Mouse (Mus musculus): ENCODE results near the gene Tex35. TPM values are rescaled to one million over a fixed set of nuclear protein-coding genes. Genes with fewer than 3 reads are reported as not detected.

The Tex35 gene
- polyA plus RNA-seq, 1 experiment from 2014 or later = not detected

DNA sequence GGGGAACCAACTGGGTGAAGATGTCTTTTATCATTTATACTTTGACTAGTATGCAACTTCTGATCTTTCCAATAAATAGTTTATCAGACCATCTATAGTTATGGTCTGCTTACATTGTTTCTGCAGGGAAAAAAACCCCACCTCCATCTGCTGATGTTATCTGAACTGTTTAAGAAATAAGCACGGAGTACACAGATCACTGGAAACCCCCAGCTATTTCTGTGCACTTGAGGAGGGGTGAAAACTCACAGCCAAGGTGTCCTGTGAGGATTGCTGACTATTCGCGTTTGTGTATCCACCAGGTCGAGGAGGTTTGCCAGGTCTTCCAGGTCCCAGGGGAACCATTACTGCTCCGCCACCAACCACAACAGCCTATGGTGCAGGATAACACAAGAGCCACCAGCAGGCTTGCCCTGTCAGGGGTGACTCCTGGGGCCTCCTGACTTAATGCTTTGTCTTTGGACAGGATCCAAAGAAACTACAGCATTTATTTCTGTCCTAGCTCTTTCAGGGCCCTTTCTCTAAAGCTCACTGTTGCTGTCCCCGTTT lies 1.9 kb upstream of the Tex35 start:
- H3K4me1 ChIP-seq (replicated peaks) = no peaks in the 10 kb centered on the region
- H3K27me3 ChIP-seq = no peaks in the 10 kb centered on the region
- no peak overlapping the region for H3K4me3 ChIP-seq (replicated peaks)
- H3K27ac ChIP-seq = no peak overlapping the region
- no peak overlapping the region for H3K4me2 ChIP-seq (replicated peaks)
- H3K9ac ChIP-seq (replicated peaks) = no peak overlapping the region
- no peaks in the 10 kb centered on the region for H3K9me3 ChIP-seq
- 72% methylated on average over 6 of the region's 6 CpGs for WGBS
- no peaks in the 10 kb centered on the region for H3K36me3 ChIP-seq
- ATAC-seq = no peak

- Histone ChIP-seq H3K9ac (replicated peaks) (peak overlapping the region; percentile 63), H3K4me2 (replicated peaks) (peak overlapping the region; percentile 56), H3K9me3 (no peaks in the 10 kb centered on the region), H3K27me3 (no peaks in the 10 kb centered on the region), H3K36me3 (no peaks in the 10 kb centered on the region), H3K27ac (peak overlapping the region; percentile 88), H3K4me3 (replicated peaks) (peak overlapping the region; percentile 28), H3K4me1 (replicated peaks) (peaks cover 10% of the 10 kb centered on the region)
- WGBS = 11% methylated on average over 19 of the region's 19 CpGs
- ATAC-seq = peak; percentile 92
These were observed 7.2 kb downstream of the Tex35 start for GRCm38 (mm10) chr1:157101122-157101865.

DNA sequence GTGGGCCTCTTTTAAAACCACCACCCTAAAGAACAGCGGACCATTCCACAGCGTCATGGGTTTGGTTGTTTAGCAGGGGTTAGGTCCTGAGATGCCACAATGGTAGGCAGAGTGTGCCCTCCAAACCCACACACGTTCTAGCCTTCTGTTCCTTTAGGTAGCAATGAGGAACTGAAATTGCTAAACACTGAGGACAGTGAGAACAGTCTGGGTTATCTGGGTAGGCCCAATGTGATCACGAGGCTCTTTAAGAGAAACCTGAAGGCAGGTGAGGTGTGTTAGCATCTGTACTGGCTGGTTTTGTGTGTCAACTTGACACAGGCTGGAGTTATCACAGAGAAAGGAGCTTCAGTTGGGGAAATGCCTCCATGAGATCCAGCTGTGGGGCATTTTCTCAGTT lies 12.9 kb downstream of the Tex35 start:
- no peaks in the 10 kb centered on the region; the same call in 1 of the 2 replicates for H3K4me1 ChIP-seq (replicated peaks)

DNA sequence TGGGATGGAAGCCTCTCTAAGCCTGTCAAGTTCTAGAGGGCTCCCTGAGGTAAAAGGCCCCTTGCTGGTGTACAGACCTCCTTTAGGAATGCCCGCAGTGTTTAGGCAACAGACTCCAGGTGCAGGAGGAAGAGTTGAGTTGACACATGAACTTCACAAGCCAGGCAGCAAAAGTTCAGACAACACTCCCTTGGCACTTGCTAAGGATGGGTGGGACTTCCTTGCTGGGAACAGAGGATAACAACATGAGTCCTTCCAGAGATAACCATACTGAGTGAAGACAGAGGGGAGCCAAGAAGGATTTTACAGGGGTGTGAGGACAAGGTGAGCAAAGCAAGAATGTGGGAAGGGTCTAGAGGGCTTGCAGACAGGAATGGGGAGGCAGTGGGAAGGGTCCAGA lies 15.9 kb downstream of the Tex35 start:
- no peak overlapping the region for H3K4me2 ChIP-seq (replicated peaks)
- WGBS = 93% methylated on average over 1 of the region's 1 CpGs
- no peak for ATAC-seq
- no peaks in the 10 kb centered on the region for H3K4me1 ChIP-seq (replicated peaks)
- peaks cover 5% of the 10 kb centered on the region; the same call in 1 of the 2 replicates for H3K9me3 ChIP-seq
- no peak overlapping the region for H3K27ac ChIP-seq
- no peak overlapping the region for H3K9ac ChIP-seq (replicated peaks)
- no peaks in the 10 kb centered on the region for H3K27me3 ChIP-seq
- no peaks in the 10 kb centered on the region for H3K36me3 ChIP-seq
- H3K4me3 ChIP-seq (replicated peaks) = no peak overlapping the region

More for the DNA sequence above, 12.9 kb downstream of the Tex35 start:
- Histone ChIP-seq H3K4me2 (replicated peaks) (no peak overlapping the region), H3K27ac (no peak overlapping the region), H3K9me3 (peaks cover 5% of the 10 kb centered on the region; the same call in 1 of the 2 replicates), H3K27me3 (no peaks in the 10 kb centered on the region), H3K4me3 (replicated peaks) (no peak overlapping the region), H3K9ac (replicated peaks) (no peak overlapping the region), H3K36me3 (no peaks in the 10 kb centered on the region)
- no peak for ATAC-seq
- 89% methylated on average over 4 of the region's 4 CpGs for WGBS

- no peak overlapping the region for H3K4me2 ChIP-seq (replicated peaks)
- no peak overlapping the region for H3K27ac ChIP-seq
- no peak overlapping the region for H3K4me3 ChIP-seq (replicated peaks)
- peaks cover 5% of the 10 kb centered on the region; the same call in 1 of the 2 replicates for H3K9me3 ChIP-seq
- 56% methylated on average over 4 of the region's 4 CpGs for WGBS
- H3K9ac ChIP-seq (replicated peaks) = no peak overlapping the region
- no peaks in the 10 kb centered on the region for H3K4me1 ChIP-seq (replicated peaks)
- H3K36me3 ChIP-seq = no peaks in the 10 kb centered on the region
- no peaks in the 10 kb centered on the region for H3K27me3 ChIP-seq
- no peak for ATAC-seq
These were observed 16.3 kb downstream of the Tex35 start for GRCm38 (mm10) chr1:157092140-157092539.

DNA sequence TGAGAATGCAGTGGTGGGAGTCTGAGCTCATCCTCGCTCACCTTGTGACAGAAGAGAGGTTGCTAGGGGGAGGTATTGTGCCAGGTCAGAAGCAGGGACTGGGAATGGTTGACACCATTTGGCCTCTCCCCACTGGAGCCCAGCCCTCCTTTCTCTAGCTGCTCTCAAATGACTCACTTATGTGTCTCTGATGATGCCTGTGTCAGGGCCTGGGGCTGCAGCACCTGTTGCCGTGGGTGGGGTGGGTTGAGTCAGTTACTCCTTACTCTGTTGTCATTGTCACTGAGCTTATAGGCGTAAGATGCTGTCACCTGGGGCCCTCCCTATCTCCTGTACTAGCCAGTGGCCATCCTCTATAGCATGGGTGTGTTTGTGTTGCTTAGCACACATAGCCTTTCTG lies 17.6 kb downstream of the Tex35 start:
- Histone ChIP-seq H3K9me3 (peaks cover 5% of the 10 kb centered on the region; the same call in 1 of the 2 replicates), H3K36me3 (no peaks in the 10 kb centered on the region), H3K4me2 (replicated peaks) (no peak overlapping the region), H3K9ac (replicated peaks) (no peak overlapping the region), H3K27ac (no peak overlapping the region), H3K4me1 (replicated peaks) (peaks cover 5% of the 10 kb centered on the region; the same call in 1 of the 2 replicates), H3K4me3 (replicated peaks) (no peak overlapping the region), H3K27me3 (no peaks in the 10 kb centered on the region)
- 86% methylated on average over 3 of the region's 3 CpGs for WGBS
- ATAC-seq = no peak

DNA sequence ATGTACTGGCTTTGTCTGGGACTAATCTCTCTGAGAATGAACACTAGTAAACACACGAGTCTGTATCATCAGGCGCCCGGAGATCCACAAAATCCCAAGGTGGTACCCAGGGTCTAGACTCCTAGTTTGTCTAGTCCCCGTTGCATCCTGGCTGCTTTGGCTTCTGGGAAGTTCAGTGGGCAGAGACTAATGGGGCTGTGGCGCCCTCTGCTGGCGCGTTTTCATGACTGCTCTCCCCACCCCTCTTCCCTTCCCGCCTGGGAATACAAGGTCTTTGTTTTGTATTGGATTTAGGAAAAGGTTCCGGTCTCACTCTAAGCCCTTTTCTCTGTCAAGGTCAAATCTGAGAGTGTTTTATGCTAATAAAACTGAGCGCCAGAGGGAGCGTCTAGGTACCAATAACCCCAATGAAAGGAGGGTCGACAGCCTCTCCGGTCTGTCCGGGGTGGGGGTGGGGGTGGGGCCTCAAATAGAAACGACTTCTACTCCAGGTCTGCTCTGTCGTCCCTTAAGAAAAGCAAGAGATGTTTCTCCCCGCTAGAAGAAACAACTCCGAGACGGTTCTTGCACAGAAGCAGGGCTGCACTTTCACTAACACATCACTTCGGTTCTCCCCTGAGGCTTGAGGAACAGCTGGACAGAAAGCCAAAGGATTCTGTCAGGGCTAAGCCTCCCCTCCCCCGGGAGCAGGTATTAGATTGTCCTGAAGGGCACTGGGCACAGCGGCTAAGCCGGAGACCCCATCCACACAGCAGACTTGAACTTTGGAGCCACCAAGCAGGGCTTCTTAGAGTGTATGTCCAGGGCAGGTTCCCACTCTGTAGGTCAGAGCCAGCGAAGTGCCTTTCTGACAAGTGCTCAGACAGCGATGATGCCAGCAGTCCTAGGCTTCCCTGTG lies 22.1 kb downstream of the Tex35 start:
- Histone ChIP-seq H3K36me3 (no peaks in the 10 kb centered on the region), H3K27ac (0 out of 2 replicates have a peak overlapping the region, but pooled peaks have one; percentile 39), H3K4me1 (replicated peaks) (peaks cover 12% of the 10 kb centered on the region), H3K27me3 (no peaks in the 10 kb centered on the region), H3K9me3 (no peaks in the 10 kb centered on the region), H3K4me2 (replicated peaks) (peak overlapping the region; percentile 57), H3K9ac (replicated peaks) (peak overlapping the region; percentile 59), H3K4me3 (replicated peaks) (peak overlapping the region; percentile 41)
- ATAC-seq = peak; percentile 70
- WGBS = 6% methylated on average over 25 of the region's 25 CpGs

DNA sequence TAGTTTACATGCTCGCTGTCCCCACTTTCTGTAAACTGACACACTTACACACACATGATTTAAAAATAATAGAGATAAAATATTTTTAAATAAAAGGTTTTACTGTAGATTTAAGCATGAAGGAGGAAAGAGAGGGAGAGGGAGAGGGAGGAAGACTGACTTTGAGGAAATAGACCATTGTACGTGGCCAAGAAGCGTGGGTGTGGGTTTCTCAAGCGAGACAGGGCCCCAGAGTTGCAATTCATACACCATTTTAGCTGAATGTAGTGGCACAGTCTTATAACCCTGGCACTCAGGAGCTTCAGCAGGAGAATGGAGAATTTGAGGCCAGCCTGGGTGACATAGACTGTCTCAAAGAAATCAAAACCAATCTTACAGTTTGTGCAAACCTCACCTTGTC lies 25.5 kb downstream of the Tex35 start:
- Histone ChIP-seq H3K27me3 (no peaks in the 10 kb centered on the region), H3K4me1 (replicated peaks) (peaks cover 28% of the 10 kb centered on the region), H3K9me3 (no peaks in the 10 kb centered on the region), H3K9ac (replicated peaks) (no peak overlapping the region), H3K4me2 (replicated peaks) (no peak overlapping the region), H3K36me3 (no peaks in the 10 kb centered on the region), H3K4me3 (replicated peaks) (no peak overlapping the region), H3K27ac (no peak overlapping the region)
- ATAC-seq = no peak
- WGBS = 86% methylated on average over 4 of the region's 4 CpGs

- Histone ChIP-seq H3K9me3 (no peaks in the 10 kb centered on the region), H3K27me3 (no peaks in the 10 kb centered on the region), H3K4me1 (replicated peaks) (peaks cover 28% of the 10 kb centered on the region), H3K4me3 (replicated peaks) (no peak overlapping the region), H3K27ac (no peak overlapping the region), H3K4me2 (replicated peaks) (no peak overlapping the region), H3K9ac (replicated peaks) (no peak overlapping the region), H3K36me3 (no peaks in the 10 kb centered on the region)
- no peak for ATAC-seq
- 58% methylated on average over 8 of the region's 8 CpGs for WGBS
These were observed 26.5 kb downstream of the Tex35 start for GRCm38 (mm10) chr1:157081999-157082398.

- Histone ChIP-seq H3K27ac (no peak overlapping the region), H3K4me3 (replicated peaks) (no peak overlapping the region), H3K4me1 (replicated peaks) (peaks cover 23% of the 10 kb centered on the region), H3K9ac (replicated peaks) (no peak overlapping the region), H3K36me3 (no peaks in the 10 kb centered on the region), H3K27me3 (no peaks in the 10 kb centered on the region), H3K9me3 (no peaks in the 10 kb centered on the region), H3K4me2 (replicated peaks) (no peak overlapping the region)
- 50% methylated on average over 15 of the region's 15 CpGs for WGBS
- ATAC-seq = 0 out of 2 replicates have a peak, but pooled peaks have one; percentile 12
These were observed 27.2 kb downstream of the Tex35 start for GRCm38 (mm10) chr1:157081076-157081804.

DNA sequence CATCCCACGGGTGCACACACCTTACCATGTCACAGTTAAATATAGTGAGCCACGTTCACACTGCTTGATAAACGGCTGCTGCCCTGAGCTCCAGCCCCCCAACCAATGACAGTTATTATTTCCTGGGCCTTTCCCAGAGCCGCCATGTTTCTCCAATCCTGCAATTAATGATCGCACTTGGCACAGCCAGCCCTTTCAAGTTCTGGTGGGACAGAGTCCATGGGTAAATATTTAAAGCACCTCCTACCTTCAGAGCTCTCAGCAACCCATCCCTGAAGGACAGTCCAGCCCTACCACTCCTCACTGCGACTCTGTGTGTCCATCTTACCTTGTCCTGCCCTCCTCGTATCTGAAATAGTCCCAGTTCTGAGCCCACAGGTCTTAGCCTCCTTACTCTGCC lies 28.4 kb downstream of the Tex35 start:
- WGBS = 64% methylated on average over 7 of the region's 7 CpGs
- Histone ChIP-seq H3K27me3 (0 out of 2 replicates have a peak, but pooled peaks cover 2% of the 10 kb centered on the region), H3K9me3 (no peaks in the 10 kb centered on the region), H3K27ac (peak overlapping the region; percentile 30; the same call in 1 of the 2 replicates), H3K4me3 (replicated peaks) (no peak overlapping the region), H3K4me1 (replicated peaks) (peaks cover 18% of the 10 kb centered on the region), H3K9ac (replicated peaks) (no peak overlapping the region), H3K36me3 (no peaks in the 10 kb centered on the region), H3K4me2 (replicated peaks) (no peak overlapping the region)
- ATAC-seq = no peak
